16 mouse cellular contexts compared by ENCODE assay signal in genomic region chr17:11468624-11469023, GRCm38 (mm10).
"Had no signal": no experiment of that assay in that cellular context is flagged by ENCODE, and none has a peak within 500 bp of the region (broad histone marks: within the 10 kb centered on the region; RNA-seq: fewer than 3 reads in every experiment).

No protein-coding gene starts in this region.

- H3K4me1 ChIP-seq: stomach, embryonic 15.5 days had no signal

- H3K27ac ChIP-seq: neural tube, embryonic 13.5 days; neural tube, embryonic 15.5 days; stomach, embryonic 15.5 days; stomach, postnatal 0 days had no signal

- H3K9ac ChIP-seq: neural tube, embryonic 13.5 days; neural tube, embryonic 15.5 days; stomach, embryonic 15.5 days had no signal

- H3K36me3 ChIP-seq: neural tube, embryonic 13.5 days; neural tube, embryonic 15.5 days; stomach, embryonic 15.5 days had no signal

- H3K4me3 ChIP-seq: neural tube, embryonic 13.5 days; neural tube, embryonic 15.5 days; stomach, embryonic 15.5 days had no signal

- H3K9me3 ChIP-seq: neural tube, embryonic 13.5 days; neural tube, embryonic 15.5 days; stomach, embryonic 15.5 days had no signal

- H3K27me3 ChIP-seq: neural tube, embryonic 13.5 days; neural tube, embryonic 15.5 days; stomach, embryonic 15.5 days had no signal

- DNase-seq: retina, postnatal 1 day; right cerebral cortex, adult 18-20 months; right cerebral cortex, postnatal 14 days; right cerebral cortex, postnatal 25 days; right cerebral cortex, postnatal 4 days; spleen, adult 18-20 months; thymus, adult 18-20 months; thymus, adult 2 months; thymus, postnatal 14 days; thymus, postnatal 25 days; thymus, postnatal 36 days; thymus, postnatal 4 days had no signal
